Mouse (Mus musculus): Measurements from ENCODE around the gene Slc5a5.

- TF ChIP-seq CTCF (IDR thresholded peaks at IDR 0.05; ENCODE audit: low read depth) (no peak), EP300 (IDR thresholded peaks at IDR 0.05; ENCODE audit: low read depth) (no peak)
Measured at GRCm38 (mm10) chr8:70880546-70880945, 12.0 kb downstream of the Slc5a5 start.

Measured in liver, embryonic 14.5 days (tissue).